Mouse (Mus musculus) forebrain, embryonic 12.5 days (tissue): Measurements from ENCODE around the gene Odf3b. TPM values are rescaled to one million over a fixed set of nuclear protein-coding genes. Genes with fewer than 3 reads are reported as not detected.

Experiments used
- ATAC-seq: fragments of 200-750 bp; cut with Nextera tagmentation; 2 replicates; pipeline ENCODE4 v1.8.0; 2017; ENCODE audit warnings: moderate TSS enrichment; ENCODE audit not compliant: low FRiP score
- H3K27ac ChIP-seq: fragments of 300-500 bp; sonication (generic); 2 replicates; pipeline ENCODE4 v1.5.1; 2016; ENCODE audit warnings: mild to moderate bottlenecking
- H3K27me3 ChIP-seq: fragments of 300-500 bp; sonication (generic); 2 replicates; pipeline ENCODE4 v1.6.1; 2016; ENCODE audit warnings: mild to moderate bottlenecking
- H3K36me3 ChIP-seq: fragments of 300-500 bp; sonication (generic); replicated peaks from 2 replicates; pipeline ENCODE4 v1.6.1; 2016; ENCODE audit warnings: mild to moderate bottlenecking
- H3K4me1 ChIP-seq: fragments of 300-500 bp; sonication (generic); 2 replicates; pipeline ENCODE4 v1.6.1; 2016
- H3K4me2 ChIP-seq: fragments of 300-500 bp; sonication (generic); 2 replicates; pipeline ENCODE4 v1.6.1; 2016; ENCODE audit warnings: mild to moderate bottlenecking, moderate library complexity
- H3K4me3 ChIP-seq: fragments of 300-500 bp; sonication (generic); replicated peaks from 2 replicates; pipeline ENCODE4 v1.5.1; 2016; ENCODE audit warnings: mild to moderate bottlenecking
- H3K9ac ChIP-seq: fragments of 300-500 bp; sonication (generic); 2 replicates; pipeline ENCODE4 v1.6.1; 2016; ENCODE audit warnings: mild to moderate bottlenecking
- H3K9me3 ChIP-seq: fragments of 300-500 bp; sonication (generic); 2 replicates; pipeline ENCODE4 v1.6.1; 2016
- WGBS: fragments of 180-500 bp; shearing (Covaris S2); methylation state at CpG from one replicate; pipeline ENCODE4 v1.1.7; 2016; 5-methylcytosine and 5-hydroxymethylcytosine counted together
- polyA plus RNA-seq: library from polyadenylated mRNA; unstranded; fragments of >200 nt; fragmentation: Nextera tagmentation; extraction: Ambion mirVana; gene quantifications from 2 replicates; pipeline ENCODE4 v1.2.1, GENCODE M21; 2016

Gene Odf3b
- polyA plus RNA-seq, 1 experiment from 2014 or later = 1.1 TPM

- ATAC-seq = no peak
- Histone ChIP-seq H3K9me3 (no peaks in the 10 kb centered on the region), H3K4me3 (no peak overlapping the region), H3K4me2 (no peak overlapping the region), H3K27ac (no peak overlapping the region), H3K4me1 (no peaks in the 10 kb centered on the region), H3K36me3 (no peaks in the 10 kb centered on the region), H3K27me3 (no peaks in the 10 kb centered on the region), H3K9ac (no peak overlapping the region)
- WGBS = 67% methylated on average over 2 of the region's 2 CpGs
These were observed 19.1 kb upstream of the Odf3b start for GRCm38 (mm10) chr15:89398146-89398545.

- no peak for ATAC-seq
- no peaks in the 10 kb centered on the region for H3K9me3 ChIP-seq
These were observed 17.8 kb upstream of the Odf3b start for GRCm38 (mm10) chr15:89396883-89397282.

GRCm38 (mm10) chr15:89390081-89390480 lies 11.0 kb upstream of the Odf3b start:
- WGBS = 91% methylated on average over 10 of the region's 10 CpGs
- Histone ChIP-seq H3K4me1 (no peaks in the 10 kb centered on the region), H3K27ac (no peak overlapping the region), H3K36me3 (no peaks in the 10 kb centered on the region), H3K9ac (no peak overlapping the region), H3K4me2 (no peak overlapping the region), H3K4me3 (no peak overlapping the region), H3K9me3 (no peaks in the 10 kb centered on the region), H3K27me3 (peaks cover 4% of the 10 kb centered on the region)
- ATAC-seq = no peak

More at GRCm38 (mm10) chr15:89396883-89397282, 17.8 kb upstream of the Odf3b start:
- Histone ChIP-seq H3K27me3 (no peaks in the 10 kb centered on the region), H3K4me2 (no peak overlapping the region), H3K9ac (no peak overlapping the region), H3K36me3 (no peaks in the 10 kb centered on the region), H3K4me1 (no peaks in the 10 kb centered on the region), H3K4me3 (no peak overlapping the region), H3K27ac (no peak overlapping the region)
- 90% methylated on average over 4 of the region's 4 CpGs for WGBS

GRCm38 (mm10) chr15:89387127-89387526 lies 8.0 kb upstream of the Odf3b start:
- no peak overlapping the region for H3K27ac ChIP-seq
- H3K36me3 ChIP-seq = no peaks in the 10 kb centered on the region
- peaks cover 10% of the 10 kb centered on the region for H3K27me3 ChIP-seq
- no peaks in the 10 kb centered on the region for H3K4me1 ChIP-seq
- no peak overlapping the region for H3K4me3 ChIP-seq
- H3K4me2 ChIP-seq = no peak overlapping the region
- 52% methylated on average over 12 of the region's 12 CpGs for WGBS
- no peak overlapping the region for H3K9ac ChIP-seq
- no peak for ATAC-seq
- H3K9me3 ChIP-seq = no peaks in the 10 kb centered on the region

GRCm38 (mm10) chr15:89384617-89385016 lies 5.5 kb upstream of the Odf3b start, which contains the start of gene Klhdc7b:
Klhdc7b (plus strand) TSS chr15:89384917.
- no peaks in the 10 kb centered on the region for H3K36me3 ChIP-seq
- H3K27ac ChIP-seq = no peak within 1 kb of the TSS
- no peaks in the 10 kb centered on the region for H3K4me1 ChIP-seq
- ATAC-seq = no peak
- no peak within 1 kb of the TSS for H3K4me2 ChIP-seq
- H3K4me3 ChIP-seq = no peak within 1 kb of the TSS
- no peak within 1 kb of the TSS for H3K9ac ChIP-seq
- 81% methylated on average over 7 of the region's 7 CpGs for WGBS
- H3K9me3 ChIP-seq = no peaks in the 10 kb centered on the region
- peaks cover 15% of the 10 kb centered on the region for H3K27me3 ChIP-seq

GRCm38 (mm10) chr15:89379429-89379828 lies 347 bp upstream of the Odf3b start:
- Histone ChIP-seq H3K4me2 (peak overlapping the region; percentile 67), H3K9me3 (no peaks in the 10 kb centered on the region), H3K36me3 (no peaks in the 10 kb centered on the region), H3K4me1 (peaks cover 19% of the 10 kb centered on the region), H3K27ac (no peak overlapping the region), H3K9ac (peak overlapping the region; percentile 36; the same call in 1 of the 2 replicates), H3K27me3 (peaks cover 49% of the 10 kb centered on the region), H3K4me3 (peak overlapping the region; percentile 38)
- WGBS = 15% methylated on average over 10 of the region's 10 CpGs
- 0 out of 2 replicates have a peak, but pooled peaks have one; percentile 15 for ATAC-seq

- H3K4me1 ChIP-seq = peaks cover 26% of the 10 kb centered on the region
- H3K27ac ChIP-seq = no peak overlapping the region
- H3K9ac ChIP-seq = peak overlapping the region; percentile 36; the same call in 1 of the 2 replicates
- H3K36me3 ChIP-seq = no peaks in the 10 kb centered on the region
- no peaks in the 10 kb centered on the region for H3K9me3 ChIP-seq
- H3K27me3 ChIP-seq = peaks cover 49% of the 10 kb centered on the region
- peak overlapping the region; percentile 67 for H3K4me2 ChIP-seq
- no peak for ATAC-seq
- WGBS = 10% methylated on average over 46 of the region's 46 CpGs
- H3K4me3 ChIP-seq = peak overlapping the region; percentile 38
These were observed 899 bp downstream of the Odf3b start for GRCm38 (mm10) chr15:89377938-89378828.

- peaks cover 49% of the 10 kb centered on the region for H3K27me3 ChIP-seq
- WGBS = 9% methylated on average over 18 of the region's 18 CpGs
- H3K27ac ChIP-seq = no peak overlapping the region
These were observed 1.7 kb downstream of the Odf3b start for GRCm38 (mm10) chr15:89377362-89377761.

GRCm38 (mm10) chr15:89376957-89377356 lies 2.1 kb downstream of the Odf3b start, which contains the start of gene Tymp:
Tymp (minus strand) TSS chr15:89377039.
- H3K27ac ChIP-seq = no peak within 1 kb of the TSS
- peaks cover 33% of the 10 kb centered on the region for H3K4me1 ChIP-seq
- H3K9me3 ChIP-seq = no peaks in the 10 kb centered on the region
- 17% methylated on average over 16 of the region's 16 CpGs for WGBS
- no peak within 1 kb of the TSS for H3K4me2 ChIP-seq
- no peak within 1 kb of the TSS for H3K4me3 ChIP-seq
- H3K27me3 ChIP-seq = peaks cover 49% of the 10 kb centered on the region
- H3K36me3 ChIP-seq = peaks cover 9% of the 10 kb centered on the region
- no peak within 1 kb of the TSS for H3K9ac ChIP-seq
- no peak for ATAC-seq

More at GRCm38 (mm10) chr15:89377362-89377761, 1.7 kb downstream of the Odf3b start:
- Histone ChIP-seq H3K4me2 (no peak overlapping the region), H3K9me3 (no peaks in the 10 kb centered on the region), H3K4me1 (peaks cover 33% of the 10 kb centered on the region), H3K9ac (no peak overlapping the region), H3K4me3 (no peak overlapping the region), H3K36me3 (peaks cover 5% of the 10 kb centered on the region)
- ATAC-seq = no peak

- WGBS = 83% methylated on average over 7 of the region's 7 CpGs
- H3K9ac ChIP-seq = no peak overlapping the region
- peaks cover 49% of the 10 kb centered on the region for H3K27me3 ChIP-seq
These were observed 3.0 kb downstream of the Odf3b start for GRCm38 (mm10) chr15:89376040-89376439.

GRCm38 (mm10) chr15:89374801-89375534 lies 4.1 kb downstream of the Odf3b start:
- Histone ChIP-seq H3K4me1 (peaks cover 33% of the 10 kb centered on the region), H3K9ac (no peak overlapping the region; the same call in 1 of the 2 replicates), H3K27me3 (peaks cover 45% of the 10 kb centered on the region), H3K4me3 (no peak overlapping the region), H3K9me3 (no peaks in the 10 kb centered on the region), H3K27ac (no peak overlapping the region), H3K36me3 (peaks cover 29% of the 10 kb centered on the region), H3K4me2 (no peak overlapping the region)
- WGBS = 92% methylated on average over 17 of the region's 17 CpGs
- ATAC-seq = no peak

More at GRCm38 (mm10) chr15:89376040-89376439, 3.0 kb downstream of the Odf3b start:
- Histone ChIP-seq H3K36me3 (peaks cover 19% of the 10 kb centered on the region), H3K27ac (no peak overlapping the region), H3K9me3 (no peaks in the 10 kb centered on the region), H3K4me1 (peaks cover 33% of the 10 kb centered on the region), H3K4me2 (no peak overlapping the region), H3K4me3 (no peak overlapping the region)
- ATAC-seq = no peak

GRCm38 (mm10) chr15:89374340-89374739 lies 4.7 kb downstream of the Odf3b start:
- peak overlapping the region; percentile 71 for H3K9ac ChIP-seq
- H3K4me2 ChIP-seq = peak overlapping the region; percentile 89
- peaks cover 36% of the 10 kb centered on the region for H3K36me3 ChIP-seq
- peak overlapping the region; percentile 70 for H3K4me3 ChIP-seq
- H3K27ac ChIP-seq = peak overlapping the region; percentile 94; the same call in 1 of the 2 replicates
- H3K27me3 ChIP-seq = peaks cover 42% of the 10 kb centered on the region
- peaks cover 31% of the 10 kb centered on the region for H3K4me1 ChIP-seq
- WGBS = 54% methylated on average over 9 of the region's 9 CpGs
- no peaks in the 10 kb centered on the region for H3K9me3 ChIP-seq
- ATAC-seq = no peak
